Mouse (Mus musculus): ENCODE measurements around the gene Mcat.

Mcat gene

DNA sequence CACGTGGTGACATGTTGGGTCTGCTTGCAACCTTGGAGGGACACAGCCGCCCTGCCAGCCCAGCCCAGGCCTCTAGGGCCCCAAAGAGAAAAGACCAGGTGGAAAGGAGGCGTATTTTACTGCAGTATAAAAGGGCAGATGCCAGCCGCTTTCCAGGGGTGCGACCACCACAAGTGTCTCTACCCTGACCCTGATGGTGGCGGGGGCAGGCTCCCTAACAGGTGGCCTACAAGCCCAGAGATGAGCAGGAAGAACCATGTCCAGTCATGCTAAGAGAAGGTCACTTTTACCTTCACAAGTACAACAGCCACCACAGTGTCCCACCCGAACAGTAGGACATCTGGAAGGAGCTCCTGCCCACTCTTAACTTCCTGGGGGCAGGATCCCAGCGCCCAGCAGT lies 12.0 kb upstream of the Mcat start:
- DNase-seq (ENCODE audit: low spot score), result no peak

GRCm38 (mm10) chr15:83574731-83575351 lies 11.3 kb upstream of the Mcat start:
- DNase-seq (ENCODE audit: low spot score), result peak; percentile 81

DNA sequence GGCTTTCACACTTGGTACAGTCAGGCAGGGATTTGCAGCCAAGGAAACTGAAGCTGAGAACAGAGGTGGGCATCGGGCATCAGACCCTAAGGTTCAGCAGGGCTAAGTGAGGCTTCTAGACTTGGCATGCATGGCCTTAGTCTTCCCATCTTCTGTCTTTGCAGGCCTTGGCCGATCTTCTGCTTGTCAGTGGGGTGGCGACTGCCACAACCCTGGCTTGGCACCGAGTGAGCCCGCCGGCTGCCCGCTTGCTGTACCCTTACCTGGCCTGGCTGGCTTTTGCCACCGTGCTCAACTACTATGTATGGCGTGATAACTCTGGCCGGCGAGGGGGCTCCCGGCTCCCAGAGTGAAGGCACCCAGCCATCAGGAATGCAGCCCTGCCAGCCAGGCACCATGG lies 10.0 kb upstream of the Mcat start:
- no peak for DNase-seq (ENCODE audit: low spot score)

DNA sequence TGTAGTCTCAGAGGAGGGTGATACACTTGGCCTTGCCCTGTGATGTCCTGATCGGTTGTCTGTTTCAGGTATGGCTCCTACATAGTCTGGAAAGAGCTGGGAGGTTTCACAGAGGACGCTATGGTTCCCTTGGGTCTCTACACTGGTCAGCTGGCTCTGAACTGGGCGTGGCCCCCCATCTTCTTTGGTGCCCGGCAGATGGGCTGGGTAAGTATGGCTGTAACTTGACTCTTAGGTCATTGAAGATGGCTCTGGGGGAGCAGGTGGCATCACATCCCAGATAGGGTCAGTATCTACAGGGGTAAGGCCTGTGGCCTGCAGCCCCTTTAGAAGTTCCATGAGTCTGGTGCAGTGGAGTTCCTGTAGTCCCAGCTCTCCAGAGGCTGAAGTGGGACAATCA lies 8.5 kb upstream of the Mcat start:
- DNase-seq (ENCODE audit: low spot score), result no peak

DNA sequence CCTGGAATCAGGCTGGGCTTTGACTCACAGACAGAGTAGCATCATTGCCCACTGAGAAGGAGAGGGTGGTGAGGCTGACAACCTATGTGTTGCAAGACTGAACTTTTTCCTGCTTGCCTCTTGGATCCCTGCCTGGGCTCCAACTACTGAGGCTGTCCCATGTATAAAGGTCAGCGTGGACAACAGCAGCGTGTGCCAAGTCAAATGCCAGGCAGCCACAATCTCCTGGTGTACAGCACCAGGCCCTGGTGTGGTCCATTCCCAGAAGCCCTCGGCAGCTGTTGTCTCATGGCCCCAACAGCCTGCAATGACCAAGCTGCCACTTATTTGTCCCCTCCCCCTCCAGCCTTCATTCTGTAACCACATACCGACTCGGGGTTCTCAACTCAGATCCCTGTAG lies 8.0 kb upstream of the Mcat start:
- DNase-seq (ENCODE audit: low spot score), result peak; percentile 99

GRCm38 (mm10) chr15:83570641-83571040 lies 7.1 kb upstream of the Mcat start:
- DNase-seq (ENCODE audit: low spot score), result no peak

DNA sequence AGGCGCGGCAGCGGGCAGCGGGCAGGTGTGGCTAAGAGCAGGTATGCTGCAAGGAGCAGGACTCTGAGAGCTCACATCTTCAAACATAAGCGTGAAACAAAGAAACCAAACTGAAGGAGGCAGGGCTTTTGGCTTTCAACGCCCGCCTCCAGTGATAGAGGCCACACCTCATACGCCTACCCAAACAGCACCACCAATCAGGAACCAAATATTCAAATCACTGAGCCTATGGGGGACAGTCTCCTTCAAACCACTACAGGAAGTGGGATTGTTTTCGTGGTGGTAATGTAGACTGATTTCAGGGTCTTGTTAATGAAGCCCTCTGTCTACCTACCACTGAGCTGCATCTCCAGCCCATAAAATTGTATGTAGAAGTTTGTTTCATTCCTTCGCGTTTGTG lies 6.1 kb upstream of the Mcat start:
- DNase-seq (ENCODE audit: low spot score), result no peak

DNA sequence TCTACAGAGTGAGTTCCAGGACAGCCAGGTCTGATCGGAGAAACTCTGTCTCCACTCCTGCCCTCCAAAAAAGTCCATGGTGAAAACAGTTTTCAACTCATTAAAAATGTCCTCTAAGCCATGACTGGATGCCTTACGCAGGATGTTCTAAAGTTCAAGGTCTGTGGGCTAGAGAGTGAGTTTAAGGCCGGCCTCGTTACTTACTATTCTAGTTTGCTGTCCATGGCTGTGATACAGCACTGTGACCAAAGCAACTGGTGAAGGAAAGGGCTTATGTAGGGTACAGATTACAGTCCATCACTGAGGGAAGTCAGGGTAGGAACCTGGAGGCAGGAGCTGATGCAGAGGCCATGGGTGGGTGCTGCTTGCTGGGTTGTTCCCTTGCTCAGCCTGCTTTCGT lies 5.0 kb upstream of the Mcat start:
- DNase-seq (ENCODE audit: low spot score), result no peak

DNA sequence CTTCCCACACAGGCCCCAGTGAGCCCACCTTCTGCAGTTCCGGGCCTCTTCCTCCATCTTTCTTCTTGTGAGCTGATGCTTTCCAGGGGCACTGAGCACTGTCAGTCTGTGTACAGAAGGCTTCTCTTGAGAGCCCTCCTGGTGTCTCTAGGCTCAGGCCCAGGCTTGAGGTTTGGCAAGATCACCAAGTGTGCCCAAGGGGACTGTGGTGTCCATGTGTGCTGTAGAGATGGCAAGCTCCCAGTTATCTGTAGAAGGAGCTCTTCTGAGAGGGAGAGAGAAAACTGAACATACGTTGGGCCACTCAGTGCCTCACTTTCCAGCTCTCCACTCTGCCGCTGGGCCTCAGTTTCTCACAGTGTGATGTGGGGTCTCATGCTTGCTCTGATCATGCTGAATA lies 4.1 kb upstream of the Mcat start:
- peak; percentile 92 for DNase-seq (ENCODE audit: low spot score)

DNA sequence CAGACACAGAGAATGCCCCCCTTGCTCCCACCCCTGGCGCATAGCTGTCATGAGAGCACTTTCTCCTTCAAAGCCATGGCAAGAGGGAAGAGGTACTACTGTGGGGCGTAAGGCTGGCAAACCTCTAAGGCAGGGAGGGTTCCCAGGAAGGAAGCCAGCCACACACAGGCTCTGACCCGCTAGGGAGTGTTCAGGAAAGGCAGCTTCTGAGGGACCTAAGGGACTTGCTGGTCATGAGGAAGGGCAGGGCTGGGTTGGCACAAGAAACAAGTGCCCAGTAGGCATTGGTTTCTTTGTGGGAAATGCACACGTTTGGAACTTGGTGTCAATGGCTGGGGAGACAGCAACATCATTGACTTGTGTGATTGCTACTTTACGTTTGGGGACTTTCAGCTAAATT lies 2.4 kb upstream of the Mcat start:
- DNase-seq (ENCODE audit: low spot score), result peak; percentile 79

DNA sequence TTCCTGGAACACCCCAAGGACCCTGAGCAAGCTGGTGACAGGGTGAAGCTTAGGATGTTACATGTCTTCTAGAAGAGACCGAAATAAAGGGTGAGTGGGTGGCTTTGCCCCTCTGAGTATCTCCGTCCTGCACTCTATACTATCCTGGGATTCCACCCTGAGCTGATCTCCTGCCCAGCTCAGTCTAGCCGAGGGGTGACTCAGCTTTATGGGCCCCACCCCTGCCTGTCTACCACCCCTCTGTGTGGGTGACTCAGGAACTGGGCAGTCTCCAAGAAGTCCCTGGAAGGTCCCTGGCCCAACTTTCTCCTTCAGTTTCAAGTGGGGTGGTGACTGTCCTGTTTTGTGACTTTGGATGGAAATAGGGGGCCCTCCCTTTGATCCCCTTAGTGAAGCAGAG lies 1.8 kb upstream of the Mcat start:
- peak; percentile 77 for DNase-seq (ENCODE audit: low spot score)

GRCm38 (mm10) chr15:83563857-83564651 lies 467 bp upstream of the Mcat start:
- DNase-seq (ENCODE audit: low spot score), result peak; percentile 90

DNA sequence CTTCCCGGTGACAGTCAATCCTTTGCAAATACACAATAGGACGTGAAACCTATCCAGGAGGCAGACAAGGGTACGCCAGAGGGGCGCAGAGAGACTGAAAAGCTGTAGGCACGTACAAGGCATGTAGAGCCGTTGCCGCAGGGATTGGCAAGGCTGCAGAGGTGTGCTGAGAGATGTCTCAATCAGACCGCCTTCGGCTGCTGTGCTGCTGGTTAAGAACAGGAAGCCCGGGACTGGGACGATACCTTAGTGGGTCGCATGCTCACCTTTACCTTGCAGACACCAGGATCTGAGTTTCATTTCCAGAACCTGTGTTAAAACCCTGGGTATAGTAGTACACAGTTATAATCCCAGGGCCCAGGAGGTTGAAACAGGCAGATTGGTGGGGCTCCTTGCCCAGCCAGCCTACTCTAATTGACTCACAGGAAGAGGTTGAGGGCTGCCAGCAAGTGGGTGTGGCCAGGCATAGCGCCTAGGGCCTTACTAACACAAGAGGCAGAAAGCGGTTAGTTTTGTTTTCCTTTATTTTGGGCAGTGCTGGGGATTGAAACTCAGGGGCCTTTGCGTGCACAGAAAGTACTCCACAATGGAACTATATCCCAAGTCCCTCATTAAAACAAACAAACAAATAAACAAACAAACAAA lies 839 bp downstream of the Mcat start:
- DNase-seq (ENCODE audit: low spot score), result peak; percentile 98

GRCm38 (mm10) chr15:83560941-83561477 lies 2.6 kb downstream of the Mcat start:
- no peak for DNase-seq (ENCODE audit: low spot score)

GRCm38 (mm10) chr15:83555161-83555974 lies 8.2 kb downstream of the Mcat start:
- peak; percentile 77 for DNase-seq (ENCODE audit: low spot score)

GRCm38 (mm10) chr15:83553831-83554230 lies 9.8 kb downstream of the Mcat start:
- DNase-seq (ENCODE audit: low spot score), result no peak

DNA sequence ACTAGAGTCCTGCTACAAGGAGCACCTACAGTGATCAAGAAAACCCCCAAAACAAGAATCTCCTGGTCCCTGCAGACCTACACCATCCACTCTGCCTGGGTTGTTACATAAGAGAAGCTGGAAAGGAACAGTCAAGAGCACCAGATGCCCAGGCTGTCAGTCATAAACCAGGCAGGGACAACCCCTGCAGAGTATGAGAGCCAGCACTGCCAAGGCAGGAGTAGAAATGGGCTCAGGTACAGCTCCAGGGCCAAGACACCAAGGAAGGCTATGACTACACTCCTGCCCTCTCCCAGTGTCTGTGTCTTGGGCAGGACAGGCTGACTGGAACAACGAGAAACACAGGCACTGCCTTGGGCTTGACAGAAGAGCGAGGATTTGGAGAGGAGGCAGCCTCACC lies 13.4 kb downstream of the Mcat start:
- DNase-seq (ENCODE audit: low spot score), result no peak

DNA sequence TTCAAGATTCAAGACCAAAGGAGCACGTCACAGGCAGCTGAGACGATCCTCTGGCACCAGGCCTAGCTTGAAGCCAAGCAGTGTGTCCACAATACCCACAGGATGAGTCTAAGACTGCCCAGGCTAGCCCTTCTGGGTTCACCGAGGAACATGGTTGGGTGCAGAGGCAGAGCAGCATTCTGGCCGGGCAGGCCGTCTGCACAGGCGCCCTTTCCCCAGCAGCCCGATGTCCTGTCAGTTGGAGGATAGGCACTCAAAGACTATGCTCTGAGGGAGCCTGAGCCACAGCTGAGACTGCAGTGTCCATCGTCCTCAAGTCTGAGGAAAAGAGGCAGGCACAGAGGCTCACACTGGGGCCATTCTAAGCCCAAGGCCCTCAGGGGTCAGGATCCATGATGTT lies 16.4 kb downstream of the Mcat start:
- no peak for DNase-seq (ENCODE audit: low spot score)

- no peak for DNase-seq (ENCODE audit: low spot score)
These were observed 17.6 kb downstream of the Mcat start for GRCm38 (mm10) chr15:83546029-83546428.

- no peak for DNase-seq (ENCODE audit: low spot score)
These were observed 21.8 kb downstream of the Mcat start for GRCm38 (mm10) chr15:83541647-83542287.

- DNase-seq (ENCODE audit: low spot score), result peak; percentile 29
These were observed 23.7 kb downstream of the Mcat start for GRCm38 (mm10) chr15:83539905-83540304.

DNA sequence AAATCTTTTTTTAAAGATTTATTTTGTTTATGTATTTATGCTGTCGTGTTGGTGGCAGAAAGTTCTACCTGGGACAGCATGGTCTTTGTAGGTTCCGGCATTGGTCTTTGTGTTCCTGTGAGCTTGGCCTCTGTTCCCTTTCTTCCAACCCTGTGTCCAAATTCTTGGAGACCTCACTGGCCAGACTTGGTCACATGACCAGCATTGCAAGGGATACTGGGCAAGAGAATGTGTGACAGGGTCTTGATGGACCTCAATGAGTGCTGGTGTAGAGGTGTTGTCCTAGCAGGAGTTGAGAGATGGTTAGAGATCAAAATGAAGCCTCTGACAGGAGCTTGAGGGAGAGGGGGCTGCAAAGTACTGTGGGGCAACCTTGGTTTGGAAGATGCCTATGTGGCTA lies 24.7 kb downstream of the Mcat start:
- no peak for DNase-seq (ENCODE audit: low spot score)

Data from adipocyte (in vitro differentiated cells).